Mouse (Mus musculus) embryo, embryonic 11 days (tissue): ENCODE results near the gene Yap1.
"Not testable (repeated sequence)": the region's sequence is repeated elsewhere in the genome, so short reads cannot be mapped to it uniquely, and the experiment has no call there.

Experiments
- DNase-seq: peaks from one replicate; pipeline ENCODE4 v3.0.0-alpha.2; 2015

Gene Yap1

DNA sequence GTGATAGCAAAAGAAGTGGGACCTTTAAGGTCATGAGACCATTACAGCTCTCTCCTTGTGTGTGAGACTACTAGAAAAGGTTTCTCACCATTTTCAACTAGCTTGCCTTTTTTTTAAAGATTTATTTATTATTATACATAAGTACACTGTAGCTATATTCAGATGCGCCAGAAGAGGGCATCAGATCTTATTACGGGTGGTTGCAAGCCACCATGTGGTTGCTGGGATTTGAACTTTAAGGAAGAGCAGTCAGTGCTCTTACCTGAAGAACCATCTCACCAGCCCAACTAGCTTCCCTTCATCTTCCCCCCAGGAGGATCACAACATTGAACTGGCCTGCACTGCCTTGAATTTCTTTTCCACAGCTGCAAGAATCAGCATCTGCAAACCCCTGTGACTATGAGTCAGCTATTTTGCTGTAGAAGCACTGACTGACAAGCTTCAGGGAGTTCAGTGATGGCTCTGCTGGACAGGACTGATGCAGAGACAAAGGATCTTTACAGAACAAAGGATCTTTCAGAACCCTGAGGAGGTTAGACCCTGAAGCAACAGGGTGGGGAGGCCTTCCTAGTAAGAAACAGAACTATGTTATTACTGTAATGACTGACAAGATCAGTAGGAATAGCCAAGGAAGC lies 96.9 kb downstream of the Yap1 start:
- DNase-seq, result no peak

DNA sequence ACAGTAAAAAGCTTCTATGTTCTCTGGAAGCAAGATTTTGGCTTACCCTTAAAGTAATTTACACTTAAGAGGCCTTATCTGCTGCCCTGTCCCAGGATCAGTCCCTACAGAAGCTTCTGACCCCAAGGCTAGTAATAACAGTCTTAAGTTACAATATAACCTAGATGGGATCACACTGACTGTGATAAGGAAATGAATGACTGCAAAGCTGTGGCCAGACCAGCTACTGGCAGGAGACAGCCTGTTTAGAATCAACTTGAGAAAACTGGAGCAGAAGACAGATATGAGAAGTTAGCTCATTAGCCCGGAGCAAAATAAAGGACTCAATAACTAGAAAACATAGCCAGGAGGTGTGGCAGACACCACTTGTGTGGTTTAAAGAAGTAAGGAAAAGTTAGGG lies 97.8 kb downstream of the Yap1 start:
- DNase-seq, result no peak

DNA sequence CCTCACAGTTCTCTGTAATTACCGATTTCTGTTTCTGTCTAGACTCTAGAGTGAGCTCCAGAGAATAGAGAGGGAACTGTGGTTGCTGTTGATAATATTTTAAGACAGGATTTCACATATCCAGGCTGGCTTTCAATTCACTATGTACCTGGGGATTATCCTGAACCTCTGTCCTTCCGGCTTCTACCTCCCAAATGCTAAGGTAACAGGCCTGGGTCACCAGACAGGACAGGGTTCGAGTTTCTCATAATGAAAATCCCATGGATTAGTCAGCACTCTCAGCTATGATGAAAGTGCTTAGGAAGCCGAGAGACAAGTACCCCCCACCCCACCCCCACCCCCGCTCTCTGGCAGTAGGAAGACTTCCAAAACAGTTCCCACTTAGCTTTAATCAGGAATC lies 100.6 kb downstream of the Yap1 start:
- DNase-seq, result no peak

GRCm38 (mm10) chr9:7903262-7903661 lies 101.1 kb downstream of the Yap1 start:
- DNase-seq, result no peak

DNA sequence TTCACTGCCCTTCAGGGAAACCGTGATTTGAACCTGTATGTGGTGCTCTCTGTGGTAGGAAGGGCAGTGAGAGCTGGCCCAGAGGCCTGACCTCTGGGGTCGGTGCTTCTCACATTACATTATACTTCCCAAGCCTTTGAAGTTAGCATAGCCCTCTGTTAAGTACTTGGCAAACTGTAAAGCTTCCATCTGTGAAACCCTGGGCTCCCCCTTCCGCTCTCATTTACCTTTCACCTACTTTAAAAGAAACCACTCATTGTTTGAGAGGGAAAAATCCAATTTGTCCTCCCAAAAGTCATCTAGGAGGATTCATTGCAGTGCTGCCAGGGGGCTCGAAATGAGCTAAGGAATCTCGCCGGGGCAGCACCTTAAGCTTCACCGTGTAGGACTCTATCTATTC lies 102.1 kb downstream of the Yap1 start:
- DNase-seq, result peak; percentile 78

DNA sequence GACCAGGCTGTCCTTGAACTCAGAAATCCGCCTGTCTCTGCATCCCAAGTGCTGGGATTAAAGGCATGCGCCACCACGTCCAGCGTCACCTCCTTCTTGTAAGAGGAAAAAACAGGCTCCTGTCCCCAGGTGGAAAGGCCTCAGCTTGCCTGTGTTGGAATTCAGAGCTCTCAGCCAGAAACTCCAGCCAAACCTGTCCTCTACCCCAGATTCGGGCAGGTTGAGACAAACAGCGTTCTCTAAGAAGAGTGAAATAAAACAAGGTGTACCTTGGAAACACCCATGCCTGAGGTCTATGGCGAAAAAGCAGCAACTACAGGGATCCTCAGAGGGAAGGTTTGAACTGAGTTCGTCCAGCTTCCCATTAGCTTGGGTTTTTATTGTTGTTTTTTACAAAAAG lies 103.4 kb downstream of the Yap1 start:
- no peak for DNase-seq

DNA sequence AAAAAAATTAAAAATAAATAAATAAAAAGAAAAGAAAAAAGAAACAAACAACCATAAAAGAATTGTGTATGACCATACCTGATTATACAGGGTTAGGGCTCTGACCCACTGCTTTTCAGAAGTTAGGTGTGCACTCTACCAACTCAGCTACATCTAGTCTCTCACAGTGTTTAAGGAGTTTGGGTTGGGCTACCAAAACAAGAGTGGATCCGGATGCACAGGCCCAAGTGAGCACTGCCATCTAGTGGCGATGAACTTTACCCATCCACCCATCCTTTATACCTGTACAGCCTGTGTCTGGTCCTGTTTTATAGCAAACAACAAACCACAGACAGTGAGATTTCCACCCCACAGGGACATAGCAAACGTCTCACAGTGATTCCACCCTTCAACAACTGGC lies 106.9 kb downstream of the Yap1 start:
- peak; percentile 80 for DNase-seq

- not testable (repeated sequence) for DNase-seq
Observed at GRCm38 (mm10) chr9:7891796-7892195, 112.6 kb downstream of the Yap1 start.

DNA sequence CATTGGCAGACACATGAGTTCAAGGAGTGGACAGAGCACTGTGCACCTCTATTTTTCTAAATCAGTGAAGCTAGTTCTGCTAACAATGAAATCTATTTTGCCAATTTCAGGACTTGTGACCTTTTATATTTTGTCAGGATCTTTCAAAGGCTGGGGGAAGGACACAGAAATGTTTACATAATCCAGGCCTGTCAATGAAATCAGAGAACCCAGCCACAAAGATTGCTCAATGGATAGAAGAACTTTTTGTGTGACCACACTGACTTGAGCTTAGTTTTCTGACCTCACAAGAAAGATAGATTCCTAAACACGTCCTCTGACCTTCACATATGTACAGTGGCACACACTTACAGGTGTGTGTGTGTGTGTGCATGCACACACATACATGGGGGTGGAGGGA lies 113.2 kb downstream of the Yap1 start:
- no peak for DNase-seq

DNA sequence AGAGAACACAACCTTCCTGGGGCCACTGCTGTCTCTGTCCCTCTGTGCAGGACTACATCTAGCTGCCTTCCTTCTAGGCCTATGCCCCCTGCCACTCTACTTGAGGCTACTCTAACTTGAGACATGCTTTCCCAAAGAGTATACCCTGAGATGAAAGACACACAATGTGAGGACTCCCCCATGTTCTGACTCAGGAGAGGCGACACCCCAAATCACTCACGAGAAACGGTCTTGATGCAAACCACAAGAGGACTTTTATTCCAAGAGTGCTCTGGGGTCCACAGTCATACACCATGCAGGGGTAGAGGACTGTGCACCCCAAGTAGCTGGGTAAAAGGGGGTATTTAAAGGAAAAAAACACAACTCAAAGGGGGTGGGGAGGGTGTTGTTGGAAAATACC lies 120.0 kb downstream of the Yap1 start:
- DNase-seq, result no peak

GRCm38 (mm10) chr9:7882304-7882865 lies 122.0 kb downstream of the Yap1 start:
- no peak for DNase-seq
